ENCODE assay signal across 10 mouse cellular contexts in genomic region chr12:116625391-116626281, GRCm38 (mm10).
DNase-seq lines count a peak whose midpoint lies in the region; ATAC-seq lines count a peak whose summit lies in the region.
"Had no signal": no experiment of that assay in that cellular context is flagged by ENCODE, and none has a peak within 500 bp of the region (broad histone marks: within the 10 kb centered on the region; RNA-seq: fewer than 3 reads in every experiment).

No protein-coding gene starts in this region.

- H3K27me3 ChIP-seq in forebrain, embryonic 10.5 days (ENCODE audit: poor library complexity, severe bottlenecking) = no peaks in the 10 kb centered on the region; the same call in 1 of the 2 replicates
- no peaks in the 10 kb centered on the region for H3K27me3 ChIP-seq in liver, embryonic 11.5 days (replicated peaks; ENCODE audit: control insufficient read depth, insufficient read depth, low read length)
- H3K27me3 ChIP-seq: embryonic facial prominence, embryonic 15.5 days had no signal

- no peaks in the 10 kb centered on the region for H3K9me3 ChIP-seq in forebrain, embryonic 10.5 days
- H3K9me3 ChIP-seq in liver, embryonic 11.5 days (ENCODE audit: control insufficient read depth, low read length) = no peaks in the 10 kb centered on the region
- H3K9me3 ChIP-seq: embryonic facial prominence, embryonic 15.5 days; limb, embryonic 15.5 days had no signal

- H3K27ac ChIP-seq in forebrain, embryonic 10.5 days = no peak overlapping the region
- H3K27ac ChIP-seq in liver, embryonic 11.5 days (ENCODE audit: low read depth, low read length) = no peak overlapping the region
- H3K27ac ChIP-seq: embryonic facial prominence, embryonic 15.5 days; limb, embryonic 15.5 days had no signal

- H3K4me3 ChIP-seq in forebrain, embryonic 10.5 days = no peak overlapping the region
- H3K4me3 ChIP-seq in liver, embryonic 11.5 days (ENCODE audit: low read depth, low read length) = no peak overlapping the region
- H3K4me3 ChIP-seq: embryonic facial prominence, embryonic 15.5 days; limb, embryonic 15.5 days had no signal

- no peaks in the 10 kb centered on the region for H3K36me3 ChIP-seq in forebrain, embryonic 10.5 days (replicated peaks)
- no peaks in the 10 kb centered on the region for H3K36me3 ChIP-seq in liver, embryonic 11.5 days (ENCODE audit: control insufficient read depth, insufficient read depth, low read length)
- H3K36me3 ChIP-seq: embryonic facial prominence, embryonic 15.5 days; limb, embryonic 15.5 days had no signal

- no peak overlapping the region for H3K4me2 ChIP-seq in liver, embryonic 11.5 days
- H3K4me2 ChIP-seq: embryonic facial prominence, embryonic 15.5 days; limb, embryonic 15.5 days had no signal

- no peaks in the 10 kb centered on the region for H3K4me1 ChIP-seq in forebrain, embryonic 10.5 days
- no peaks in the 10 kb centered on the region for H3K4me1 ChIP-seq in liver, embryonic 11.5 days (replicated peaks; ENCODE audit: control insufficient read depth, insufficient read depth, low read length)
- H3K4me1 ChIP-seq: embryonic facial prominence, embryonic 15.5 days; limb, embryonic 15.5 days had no signal

- 63% methylated on average over 9 of the region's 9 CpGs for WGBS in forebrain, embryonic 10.5 days
- 42% methylated on average over 9 of the region's 9 CpGs for WGBS in liver, embryonic 11.5 days

- ATAC-seq in inflammation-experienced regulatory T-cells, adult 6 months = peak; percentile 67
- 0 out of 2 replicates have a peak, but pooled peaks have one; percentile 13 for ATAC-seq in liver, embryonic 11.5 days (replicated peaks; ENCODE audit: low FRiP score)
- ATAC-seq in erythroid progenitor cell, adult 5-6 weeks (replicated peaks; ENCODE audit: low FRiP score, poor library complexity, severe bottlenecking) = no peak; the same call in 1 of the 2 replicates

- no peak overlapping the region for H3K9ac ChIP-seq in liver, embryonic 11.5 days (ENCODE audit: low read depth, low read length)
- H3K9ac ChIP-seq: embryonic facial prominence, embryonic 15.5 days; limb, embryonic 15.5 days had no signal

- peak; percentile 43 for DNase-seq in right cerebral cortex, adult 18-20 months
- DNase-seq in right cerebral cortex, postnatal 14 days = no peak
- DNase-seq in adrenal gland, postnatal 10 days = peak; percentile 64
- DNase-seq in forebrain, embryonic 10.5 days (ENCODE audit: extremely low spot score, low spot score) = peak; percentile 52
- DNase-seq in liver, embryonic 11.5 days (ENCODE audit: low spot score) = no peak
- DNase-seq in natural killer cell, adult 2 months (ENCODE audit: low spot score in 2 of 2) = peak; percentile 3 to 19

Comparison
In these comparisons a context has a peak if more than half of its experiments do, and no peak if none do; other contexts are left out.
1. DNase-seq: peak in right cerebral cortex, adult 18-20 months (single experiment), adrenal gland, postnatal 10 days (single experiment), forebrain, embryonic 10.5 days (single experiment) and natural killer cell, adult 2 months (2 of 2); none in right cerebral cortex, postnatal 14 days (single experiment) and liver, embryonic 11.5 days (single experiment).